Mouse (Mus musculus) lung, adult 2 months (tissue): ENCODE results near the gene Spint4.

Experiments used
- CTCF ChIP-seq: fragments of 200-500 bp; IDR thresholded peaks from 2 replicates; pipeline ENCODE4 v1.5.1; 2011; ENCODE audit warnings: mild to moderate bottlenecking, low read length, control low read depth; ENCODE audit not compliant: insufficient read depth
- POLR2A ChIP-seq: fragments of 200-500 bp; IDR thresholded peaks from 2 replicates; pipeline ENCODE4 v1.6.1; 2011; ENCODE audit warnings: low read depth, mild to moderate bottlenecking, control low read depth, low read length, borderline replicate concordance; ENCODE audit errors: extremely low read depth

GRCm38 (mm10) chr2:164704235-164704634 lies 5.9 kb downstream of the Spint4 start:
- TF ChIP-seq CTCF (no peak), POLR2A (no peak)
